Mouse (Mus musculus) liver, postnatal 0 days (tissue): Measurements from ENCODE around the gene Fancd2. TPM values are rescaled to one million over a fixed set of nuclear protein-coding genes. Genes with fewer than 3 reads are reported as not detected.
A peak's percentile ranks its signal among the peaks of the same experiment; 100 is the strongest.

Experiments used
- ATAC-seq: fragments of 200-750 bp; cut with Nextera tagmentation; 2 replicates; pipeline ENCODE4 v1.8.0; 2017; ENCODE audit warnings: mild to moderate bottlenecking, moderate library complexity
- DNase-seq: peaks from one replicate; pipeline ENCODE4 v3.0.0-alpha.2; 2016
- H3K27ac ChIP-seq: fragments of 300-500 bp; sonication (generic); 2 replicates; pipeline ENCODE4 v1.5.1; 2014; ENCODE audit warnings: antibody characterized with exemption, moderate library complexity, mild to moderate bottlenecking, low read depth
- H3K27me3 ChIP-seq: fragments of 300-500 bp; sonication (generic); 2 replicates; pipeline ENCODE4 v1.6.1; 2014; ENCODE audit warnings: low read length, control low read depth, mixed read lengths; ENCODE audit not compliant: insufficient read depth
- H3K36me3 ChIP-seq: fragments of 300-500 bp; sonication (generic); replicated peaks from 2 replicates; pipeline ENCODE4 v1.6.1; 2014; ENCODE audit warnings: mild to moderate bottlenecking, control low read depth, low read length, moderate library complexity, mixed read lengths; ENCODE audit not compliant: insufficient read depth
- H3K4me1 ChIP-seq: fragments of 300-500 bp; sonication (generic); 2 replicates; pipeline ENCODE4 v1.6.1; 2014; ENCODE audit warnings: antibody characterized with exemption, mild to moderate bottlenecking, control low read depth; ENCODE audit not compliant: insufficient read depth
- H3K4me2 ChIP-seq: fragments of 300-500 bp; sonication (generic); 2 replicates; pipeline ENCODE4 v1.6.1; 2014; ENCODE audit warnings: low read depth, mild to moderate bottlenecking, low read length, moderate library complexity, mixed read lengths
- H3K4me3 ChIP-seq: fragments of 300-500 bp; sonication (generic); 2 replicates; pipeline ENCODE4 v1.5.1; 2014; ENCODE audit warnings: low read depth, low read length
- H3K9ac ChIP-seq: fragments of 300-500 bp; sonication (generic); replicated peaks from 2 replicates; pipeline ENCODE4 v1.6.1; 2014; ENCODE audit warnings: mild to moderate bottlenecking, moderate library complexity
- H3K9me3 ChIP-seq: fragments of 300-500 bp; sonication (generic); 2 replicates; pipeline ENCODE4 v1.6.1; 2016; ENCODE audit warnings: mild to moderate bottlenecking, control low read depth, low read length, mixed read lengths
- CTCF ChIP-seq: sonication (generic); IDR thresholded peaks from 2 replicates; pipeline ENCODE4 v1.5.1; 2016; ENCODE audit warnings: antibody characterized with exemption, low read depth
- EP300 ChIP-seq: IDR thresholded peaks from 2 replicates; pipeline ENCODE4 v1.6.1; 2016; ENCODE audit warnings: antibody characterized with exemption, low read depth, mild to moderate bottlenecking
- WGBS: fragments of 180-500 bp; shearing (Covaris S2); extraction: QIAGEN DNeasy Blood & Tissue Kit; methylation state at CpG from one replicate; pipeline ENCODE4 v1.1.7; 2014; ENCODE audit not compliant: insufficient replicate concordance; 5-methylcytosine and 5-hydroxymethylcytosine counted together
- polyA plus RNA-seq: library from polyadenylated mRNA; unstranded; fragments of >200 nt; fragmentation: Nextera tagmentation; extraction: Ambion mirVana; gene quantifications from 2 replicates; pipeline ENCODE4 v1.2.1, GENCODE M21; 2015

Gene Fancd2
- polyA plus RNA-seq, 1 experiment from 2014 or later, result 4.5 TPM

DNA sequence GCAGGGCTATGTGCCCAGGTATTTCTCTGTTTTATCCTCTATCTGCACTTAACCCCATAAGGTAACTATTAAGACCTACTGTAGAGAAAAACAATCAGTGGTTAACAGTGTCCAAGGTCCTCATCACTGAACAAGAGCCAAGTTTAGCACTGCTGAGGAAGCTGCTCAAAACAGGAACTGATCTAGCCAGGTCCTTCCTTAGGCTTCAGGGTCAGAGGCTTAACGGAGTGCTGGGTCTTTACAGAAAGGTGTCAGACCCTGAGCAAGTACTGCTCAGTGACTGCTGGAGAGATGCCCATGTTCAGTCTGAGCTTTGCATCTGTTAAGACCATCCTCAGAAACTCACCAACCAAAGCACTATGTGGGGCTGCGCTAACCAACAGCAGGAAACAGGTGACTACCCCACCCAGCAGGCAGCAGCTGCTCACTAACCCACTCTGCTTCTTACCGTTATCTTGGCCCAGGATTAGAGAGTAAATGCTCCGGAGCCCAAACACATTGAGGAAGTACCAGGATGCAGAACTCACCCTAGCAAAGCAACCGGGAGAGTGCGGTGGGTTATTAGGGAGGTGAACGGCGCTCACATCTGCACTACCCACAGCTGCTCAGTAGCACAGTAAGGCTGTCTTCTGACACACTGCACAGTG, 13.9 kb upstream of the Fancd2 start:
- Histone ChIP-seq H3K4me3 (no peak overlapping the region), H3K36me3 (peaks cover 80% of the 10 kb centered on the region), H3K27me3 (no peaks in the 10 kb centered on the region), H3K9ac (no peak overlapping the region), H3K4me2 (no peak overlapping the region), H3K27ac (0 out of 2 replicates have a peak overlapping the region, but pooled peaks have one; percentile 8), H3K4me1 (peaks cover 3% of the 10 kb centered on the region; the same call in 1 of the 2 replicates), H3K9me3 (no peaks in the 10 kb centered on the region)
- ATAC-seq (peak; percentile 67), DNase-seq (peak; percentile 14)
- TF ChIP-seq CTCF (no peak), EP300 (no peak)
- WGBS, result 44% methylated on average over 8 of the region's 8 CpGs

DNA sequence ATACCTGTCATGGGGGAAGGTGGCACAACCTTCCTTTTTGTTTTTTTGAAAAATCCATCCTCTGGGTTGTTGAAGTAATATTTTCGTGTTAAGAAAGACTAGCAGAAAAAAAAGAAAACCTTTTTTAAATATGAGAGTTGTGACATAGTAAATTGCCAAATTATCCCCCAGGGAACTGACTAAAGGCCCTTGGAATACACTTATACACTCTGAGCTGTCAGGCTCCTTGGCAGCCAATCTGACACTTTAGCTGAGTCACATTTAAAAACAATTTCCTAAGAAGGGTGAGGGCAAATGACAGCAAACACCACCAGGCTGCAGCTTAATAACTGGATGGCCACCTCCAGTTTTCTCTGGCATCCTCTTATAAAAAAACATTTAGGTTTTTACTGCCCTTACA, 9.2 kb upstream of the Fancd2 start:
- no peak overlapping the region for H3K4me3 ChIP-seq
- H3K9me3 ChIP-seq, result no peaks in the 10 kb centered on the region
- ATAC-seq, result no peak
- no peak overlapping the region for H3K4me2 ChIP-seq
- H3K4me1 ChIP-seq, result no peaks in the 10 kb centered on the region
- no peaks in the 10 kb centered on the region for H3K27me3 ChIP-seq
- no peak for TF ChIP-seq CTCF
- no peak for TF ChIP-seq EP300
- 66% methylated on average over 1 of the region's 1 CpGs for WGBS
- peaks cover 49% of the 10 kb centered on the region for H3K36me3 ChIP-seq
- no peak overlapping the region for H3K27ac ChIP-seq
- DNase-seq, result no peak
- H3K9ac ChIP-seq, result no peak overlapping the region

DNA sequence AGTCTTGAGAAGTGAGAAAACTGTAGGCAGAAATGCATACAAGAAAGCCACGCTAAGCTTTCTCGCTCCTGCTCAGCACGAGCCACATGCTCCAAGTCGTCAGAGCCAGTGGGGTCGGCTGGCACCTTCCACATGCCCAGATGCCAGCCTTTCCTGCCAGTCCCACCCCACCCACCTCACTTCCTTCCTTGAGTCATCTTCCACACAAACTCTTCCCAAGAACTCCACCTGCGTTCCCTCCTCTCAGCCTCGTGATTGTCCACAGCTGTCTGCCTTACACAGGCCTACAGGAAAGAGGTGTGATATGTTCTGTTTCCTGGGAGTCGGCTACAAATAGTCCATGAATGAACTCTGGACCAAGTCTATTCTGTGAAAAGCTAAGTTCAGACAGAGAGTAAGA, 8.1 kb upstream of the Fancd2 start:
- WGBS, result 71% methylated on average over 8 of the region's 8 CpGs
- H3K4me1 ChIP-seq, result no peaks in the 10 kb centered on the region
- no peaks in the 10 kb centered on the region for H3K27me3 ChIP-seq
- no peak overlapping the region for H3K4me3 ChIP-seq
- ATAC-seq (no peak), DNase-seq (no peak)
- H3K9ac ChIP-seq, result no peak overlapping the region
- peaks cover 44% of the 10 kb centered on the region for H3K36me3 ChIP-seq
- TF ChIP-seq EP300 (no peak), CTCF (no peak)
- no peak overlapping the region for H3K4me2 ChIP-seq
- no peak overlapping the region for H3K27ac ChIP-seq
- no peaks in the 10 kb centered on the region for H3K9me3 ChIP-seq

DNA sequence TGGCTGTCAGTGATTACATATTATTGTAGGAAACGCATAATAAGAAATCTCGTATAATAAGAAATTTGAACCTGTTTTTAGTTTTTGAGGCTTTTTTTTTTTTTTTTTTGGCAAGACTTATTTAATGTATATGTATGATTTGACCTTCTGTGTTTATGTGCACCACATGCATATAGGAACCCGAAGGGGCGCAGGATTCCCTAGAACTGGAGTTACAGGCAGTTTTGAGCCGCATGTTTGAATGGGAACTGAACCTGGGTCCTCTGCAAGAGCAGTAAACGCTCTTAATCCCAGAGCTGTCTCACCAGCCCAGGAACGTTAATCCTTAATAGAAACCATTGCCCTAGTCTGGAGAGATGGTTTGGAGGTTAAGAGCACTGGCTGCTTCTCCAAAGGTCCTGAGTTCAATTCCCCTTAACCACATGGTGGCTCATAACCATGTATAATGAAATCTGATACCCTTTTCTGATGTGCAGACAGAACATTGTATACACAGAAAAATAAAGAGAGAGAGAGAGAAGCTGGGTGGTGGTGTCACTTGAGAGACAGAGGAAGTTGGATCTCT, 440 bp downstream of the Fancd2 start:
- Histone ChIP-seq H3K27me3 (no peaks in the 10 kb centered on the region), H3K9ac (peak overlapping the region; percentile 89), H3K36me3 (peaks cover 10% of the 10 kb centered on the region), H3K9me3 (no peaks in the 10 kb centered on the region), H3K27ac (peak overlapping the region; percentile 83; the same call in 1 of the 2 replicates), H3K4me2 (peak overlapping the region; percentile 69), H3K4me1 (peaks cover 17% of the 10 kb centered on the region), H3K4me3 (peak overlapping the region; percentile 94)
- ATAC-seq (no peak), DNase-seq (no peak)
- TF ChIP-seq CTCF (no peak), EP300 (no peak)
- WGBS, result 4% methylated on average over 7 of the region's 7 CpGs

DNA sequence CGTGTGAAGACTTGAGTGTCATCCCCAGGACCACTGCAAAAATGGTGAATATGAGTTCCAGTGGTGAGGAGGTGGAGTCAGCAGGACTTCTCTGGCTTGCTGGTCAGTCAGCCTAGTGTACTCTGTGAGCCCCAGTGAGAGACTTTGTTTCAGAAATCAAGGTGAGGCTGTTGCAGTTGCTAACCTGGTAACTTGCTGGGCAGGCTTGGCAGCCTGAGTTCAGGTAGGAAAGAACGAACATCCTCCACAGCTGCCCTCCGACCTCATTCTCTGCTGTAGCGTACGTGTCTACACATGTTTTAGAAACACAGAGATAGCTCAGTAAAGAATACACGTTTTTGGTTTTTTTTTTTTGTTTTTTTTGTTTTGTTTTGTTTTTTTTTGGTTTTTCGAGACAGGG, 3.4 kb downstream of the Fancd2 start:
- Histone ChIP-seq H3K4me3 (no peak overlapping the region), H3K4me1 (peaks cover 15% of the 10 kb centered on the region), H3K36me3 (peaks cover 6% of the 10 kb centered on the region; the same call in 1 of the 2 replicates), H3K9me3 (no peaks in the 10 kb centered on the region), H3K27ac (no peak overlapping the region), H3K4me2 (no peak overlapping the region), H3K9ac (no peak overlapping the region), H3K27me3 (no peaks in the 10 kb centered on the region)
- no peak for ATAC-seq
- TF ChIP-seq CTCF, result no peak
- TF ChIP-seq EP300, result no peak
- WGBS, result 91% methylated on average over 7 of the region's 7 CpGs
- no peak for DNase-seq

DNA sequence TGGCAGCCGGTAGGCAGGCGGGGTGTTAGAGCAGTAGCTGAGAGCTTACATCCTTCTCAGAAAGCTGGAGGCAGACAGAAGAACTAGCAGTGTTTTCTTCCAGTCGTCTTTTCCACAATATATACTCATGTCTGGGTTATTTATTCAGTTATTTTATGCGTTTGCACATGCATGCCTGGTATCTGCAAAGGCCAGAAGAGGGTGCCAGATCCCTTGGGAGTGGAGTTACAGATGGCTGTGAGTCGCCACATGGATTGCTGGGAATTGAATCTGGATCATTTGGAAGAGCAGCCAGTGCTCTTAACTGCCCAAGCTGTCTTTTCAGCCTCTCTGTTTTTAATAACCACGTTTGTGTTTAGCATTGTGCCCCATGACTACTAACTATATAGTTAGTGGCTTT, 10.1 kb downstream of the Fancd2 start:
- no peak for ATAC-seq
- Histone ChIP-seq H3K9ac (no peak overlapping the region), H3K36me3 (peaks cover 6% of the 10 kb centered on the region; the same call in 1 of the 2 replicates), H3K27ac (no peak overlapping the region), H3K4me1 (no peaks in the 10 kb centered on the region), H3K9me3 (no peaks in the 10 kb centered on the region), H3K4me2 (no peak overlapping the region), H3K4me3 (no peak overlapping the region), H3K27me3 (no peaks in the 10 kb centered on the region)
- WGBS, result 83% methylated on average over 6 of the region's 6 CpGs
- no peak for TF ChIP-seq EP300
- TF ChIP-seq CTCF, result no peak
- no peak for DNase-seq
